Mouse (Mus musculus) testis, postnatal 10 days (tissue): Measurements from ENCODE around the gene Ogdh.

Experiments
- DNase-seq: peaks from one replicate; pipeline ENCODE4 v3.0.0; 2021; ENCODE audit warnings: low spot score

The Ogdh gene

GRCm38 (mm10) chr11:6294632-6295031 lies 3.2 kb downstream of the Ogdh start:
- no peak for DNase-seq

- no peak for DNase-seq
Measured at GRCm38 (mm10) chr11:6296077-6296476, 4.6 kb downstream of the Ogdh start.

GRCm38 (mm10) chr11:6299435-6299834 lies 8.0 kb downstream of the Ogdh start:
- DNase-seq: no peak

- no peak for DNase-seq
Measured at GRCm38 (mm10) chr11:6302793-6303192, 11.4 kb downstream of the Ogdh start.

GRCm38 (mm10) chr11:6305943-6306430 lies 14.6 kb downstream of the Ogdh start:
- DNase-seq: no peak

- no peak for DNase-seq
Measured at GRCm38 (mm10) chr11:6308181-6308580, 16.7 kb downstream of the Ogdh start.

GRCm38 (mm10) chr11:6313874-6314406 lies 22.5 kb downstream of the Ogdh start:
- DNase-seq: no peak

- no peak for DNase-seq
Measured at GRCm38 (mm10) chr11:6316821-6317220, 25.4 kb downstream of the Ogdh start.

- DNase-seq: no peak
Measured at GRCm38 (mm10) chr11:6318559-6318958, 27.1 kb downstream of the Ogdh start.

GRCm38 (mm10) chr11:6319374-6319773 lies 27.9 kb downstream of the Ogdh start:
- DNase-seq: no peak

GRCm38 (mm10) chr11:6322086-6322485 lies 30.7 kb downstream of the Ogdh start:
- DNase-seq: no peak

- no peak for DNase-seq
Measured at GRCm38 (mm10) chr11:6323348-6323747, 31.9 kb downstream of the Ogdh start.

- DNase-seq: no peak
Measured at GRCm38 (mm10) chr11:6331256-6331655, 39.8 kb downstream of the Ogdh start.

GRCm38 (mm10) chr11:6332606-6333005 lies 41.2 kb downstream of the Ogdh start:
- no peak for DNase-seq

- no peak for DNase-seq
Measured at GRCm38 (mm10) chr11:6333403-6333802, 42.0 kb downstream of the Ogdh start.

GRCm38 (mm10) chr11:6335321-6335720 lies 43.9 kb downstream of the Ogdh start:
- no peak for DNase-seq

- DNase-seq: no peak
Measured at GRCm38 (mm10) chr11:6336689-6337088, 45.3 kb downstream of the Ogdh start.

GRCm38 (mm10) chr11:6345956-6346355 lies 54.5 kb downstream of the Ogdh start:
- no peak for DNase-seq

GRCm38 (mm10) chr11:6346966-6347365 lies 55.5 kb downstream of the Ogdh start:
- DNase-seq: no peak

- DNase-seq: no peak
Measured at GRCm38 (mm10) chr11:6348681-6349200, 57.3 kb downstream of the Ogdh start.

- DNase-seq: no peak
Measured at GRCm38 (mm10) chr11:6349586-6349985, 58.2 kb downstream of the Ogdh start.

GRCm38 (mm10) chr11:6355106-6355505 lies 63.7 kb downstream of the Ogdh start:
- no peak for DNase-seq

GRCm38 (mm10) chr11:6364581-6365275 lies 73.3 kb downstream of the Ogdh start:
- DNase-seq: no peak

GRCm38 (mm10) chr11:6365885-6366284 lies 74.5 kb downstream of the Ogdh start:
- peak; percentile 75 for DNase-seq
